In the genomic region with DNA sequence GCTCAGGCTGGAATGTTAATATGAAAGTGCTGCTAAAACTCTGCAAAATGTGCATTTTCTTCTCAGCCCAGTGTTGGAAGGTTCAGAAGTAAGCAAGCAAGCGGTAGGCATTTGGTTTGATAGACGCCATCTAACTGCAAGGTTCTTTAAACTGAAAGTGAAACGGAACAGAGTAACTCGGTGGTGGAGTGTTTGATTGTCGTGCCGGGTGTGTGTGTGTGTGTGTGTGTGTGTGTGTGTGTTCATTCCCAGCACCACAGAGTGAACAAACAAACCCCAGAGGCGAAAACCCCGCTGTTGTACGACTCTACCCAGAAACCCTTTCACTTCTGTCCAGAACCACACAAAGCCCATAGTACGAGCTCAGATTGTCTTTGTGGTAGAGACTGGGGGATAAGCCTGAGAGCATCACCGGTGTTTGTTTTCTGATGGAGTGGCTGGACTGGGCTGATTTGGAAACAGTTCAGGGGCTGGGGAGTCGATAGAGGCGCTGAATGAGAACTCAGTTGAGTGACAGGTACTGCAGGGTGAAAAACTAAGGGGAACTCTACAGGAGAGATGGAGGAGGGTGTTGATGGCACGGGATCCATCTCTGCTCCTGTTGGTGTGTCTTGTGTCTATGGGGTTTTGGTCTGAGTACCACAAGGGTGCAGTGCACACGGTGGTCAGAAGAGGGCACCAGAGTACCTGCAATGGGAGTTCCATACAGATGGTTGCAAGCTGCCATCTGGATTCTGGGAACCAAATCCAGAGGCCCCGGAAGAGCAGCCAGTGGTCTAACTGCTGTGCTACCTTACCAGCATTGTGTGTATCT, we compare ENCODE assay signal across 7 mouse cellular contexts. TPM values are rescaled to one million over a fixed set of nuclear protein-coding genes. Genes with fewer than 3 reads are reported as not detected.
DNase-seq lines count a peak whose midpoint lies in the region; ATAC-seq and TF ChIP-seq lines count a peak whose summit lies in the region.

No protein-coding gene starts in this region.

- H3K4me2 ChIP-seq in embryonic facial prominence, embryonic 12.5 days (replicated peaks), result peak overlapping the region; percentile 87
- H3K4me2 ChIP-seq in limb, embryonic 13.5 days (replicated peaks), result peak overlapping the region; percentile 98
- peak overlapping the region; percentile 73 for H3K4me2 ChIP-seq in midbrain, embryonic 16.5 days (ENCODE audit: low read length)

- no peaks in the 10 kb centered on the region for H3K79me2 ChIP-seq in heart, adult 2 months (replicated peaks; ENCODE audit: control insufficient read depth, insufficient read depth, low read length)

- intact Hi-C loops in heart, adult 2 months (cut with DNase I), result loop anchor here (2.0 to 10.0 kb wide), 5 partner anchors 30 to 429 kb away; a partner anchor contains a TSS

- no peak for TF ChIP-seq POLR2A in heart, adult 2 months (IDR thresholded peaks at IDR 0.05; ENCODE audit: insufficient read depth, low read depth, low read length)

- TF ChIP-seq CTCF in heart, adult 2 months (IDR thresholded peaks at IDR 0.05), result peak; percentile 99

- H3K4me3 ChIP-seq in embryonic facial prominence, embryonic 12.5 days, result peak overlapping the region; percentile 66
- H3K4me3 ChIP-seq in heart, adult 2 months, result peak overlapping the region; percentile 93
- peak overlapping the region; percentile 84 for H3K4me3 ChIP-seq in limb, embryonic 13.5 days
- peak overlapping the region; percentile 51 for H3K4me3 ChIP-seq in midbrain, embryonic 16.5 days (ENCODE audit: low read depth, low read length)

- peaks cover 30% of the 10 kb centered on the region for H3K36me3 ChIP-seq in embryonic facial prominence, embryonic 12.5 days
- H3K36me3 ChIP-seq in heart, adult 2 months (ENCODE audit: control insufficient read depth, insufficient read depth, low read length), result no peaks in the 10 kb centered on the region
- peaks cover 31% of the 10 kb centered on the region for H3K36me3 ChIP-seq in limb, embryonic 13.5 days
- H3K36me3 ChIP-seq in midbrain, embryonic 16.5 days (ENCODE audit: control insufficient read depth, insufficient read depth, low read length), result peaks cover 20% of the 10 kb centered on the region

- peak overlapping the region; percentile 57; the same call in 1 of the 2 replicates for H3K27ac ChIP-seq in embryonic facial prominence, embryonic 12.5 days
- H3K27ac ChIP-seq in heart, adult 2 months, result peak overlapping the region; percentile 86
- peak overlapping the region; percentile 63; the same call in 1 of the 2 replicates for H3K27ac ChIP-seq in limb, embryonic 13.5 days
- peak overlapping the region; percentile 68 for H3K27ac ChIP-seq in midbrain, embryonic 16.5 days (ENCODE audit: low read length)

- 0 out of 2 replicates have a peak, but pooled peaks have one; percentile 57 for ATAC-seq in embryonic facial prominence, embryonic 12.5 days (ENCODE audit: insufficient number of reproducible peaks, insufficient read depth, low FRiP score, low TSS enrichment)
- peak; percentile 21; the same call in 1 of the 2 replicates for ATAC-seq in limb, embryonic 13.5 days (ENCODE audit: low FRiP score, low read depth)
- peak; percentile 41 for ATAC-seq in midbrain, embryonic 16.5 days

- peak; percentile 83 for TF ChIP-seq EP300 in heart, adult 2 months (IDR thresholded peaks at IDR 0.05; ENCODE audit: insufficient read depth, low read depth, low read length)

- H3K9ac ChIP-seq in embryonic facial prominence, embryonic 12.5 days, result peak overlapping the region; percentile 70
- H3K9ac ChIP-seq in heart, adult 2 months (ENCODE audit: low read depth, low read length), result peak overlapping the region; percentile 69
- H3K9ac ChIP-seq in limb, embryonic 13.5 days, result peak overlapping the region; percentile 84
- peak overlapping the region; percentile 70 for H3K9ac ChIP-seq in midbrain, embryonic 16.5 days (ENCODE audit: low read depth, low read length)

- H3K9me3 ChIP-seq in embryonic facial prominence, embryonic 12.5 days, result peaks cover 6% of the 10 kb centered on the region; the same call in 1 of the 2 replicates
- peaks cover 21% of the 10 kb centered on the region for H3K9me3 ChIP-seq in limb, embryonic 13.5 days
- H3K9me3 ChIP-seq in midbrain, embryonic 16.5 days (replicated peaks; ENCODE audit: control insufficient read depth, low read length, poor library complexity, severe bottlenecking), result no peaks in the 10 kb centered on the region

- H3K27me3 ChIP-seq in embryonic facial prominence, embryonic 12.5 days, result no peaks in the 10 kb centered on the region
- H3K27me3 ChIP-seq in heart, adult 2 months (ENCODE audit: control insufficient read depth, insufficient read depth, low read length), result no peaks in the 10 kb centered on the region
- H3K27me3 ChIP-seq in limb, embryonic 13.5 days, result 0 out of 2 replicates have a peak, but pooled peaks cover 3% of the 10 kb centered on the region
- H3K27me3 ChIP-seq in midbrain, embryonic 16.5 days (ENCODE audit: control insufficient read depth, insufficient read depth, low read depth, low read length), result no peaks in the 10 kb centered on the region

- DNase-seq in adrenal gland, postnatal 25 days, result peak; percentile 85
- peak; percentile 84 to 87 for DNase-seq in heart, adult 2 months
- DNase-seq in kidney, adult 8-10 months, result peak; percentile 80 to 92
- peak; percentile 86 to 92 for DNase-seq in spleen, postnatal 10 days (ENCODE audit: low spot score in 2 of 2)

- H3K4me1 ChIP-seq in embryonic facial prominence, embryonic 12.5 days, result peaks cover 11% of the 10 kb centered on the region; the same call in 1 of the 2 replicates
- H3K4me1 ChIP-seq in heart, adult 2 months (ENCODE audit: control insufficient read depth, insufficient read depth, low read length), result no peaks in the 10 kb centered on the region
- peaks cover 7% of the 10 kb centered on the region for H3K4me1 ChIP-seq in limb, embryonic 13.5 days
- peaks cover 13% of the 10 kb centered on the region for H3K4me1 ChIP-seq in midbrain, embryonic 16.5 days (ENCODE audit: control insufficient read depth, insufficient read depth, low read length)

- WGBS in embryonic facial prominence, embryonic 12.5 days, result 12% methylated on average over 16 of the region's 16 CpGs
- 2% methylated on average over 16 of the region's 16 CpGs for WGBS in heart, adult 2 months
- WGBS in limb, embryonic 13.5 days, result 13% methylated on average over 16 of the region's 16 CpGs
- 6% methylated on average over 16 of the region's 16 CpGs for WGBS in midbrain, embryonic 16.5 days

RNA-seq across cellular contexts. Expression of a gene that starts 0.9 kb away (rescaled TPM):
- 45.4 and 55.2 TPM in 2 replicates for total RNA-seq in adrenal gland, postnatal 25 days (2021)
- polyA plus RNA-seq in embryonic facial prominence, embryonic 12.5 days (2016; fragmentation: Nextera tagmentation; extraction: Ambion mirVana), result 45.1 and 46.3 TPM in 2 replicates
- total RNA-seq in heart, adult 2 months (2021), result 10 to 100 TPM; 22.3 to 24.0 TPM
- polyA plus RNA-seq in heart, adult 2 months (2012; rRNA removed), result 13.9 and 14.8 TPM in 2 replicates
- polyA plus RNA-seq in limb, embryonic 13.5 days (2015; fragmentation: Nextera tagmentation; extraction: Ambion mirVana), result 38.9 and 41.3 TPM in 2 replicates
- polyA plus RNA-seq in midbrain, embryonic 16.5 days (2015; fragmentation: Nextera tagmentation; extraction: Ambion mirVana), result 54.3 and 60.7 TPM in 2 replicates

RNA-seq across cellular contexts. Expression of a gene that starts 29.9 kb away (rescaled TPM):
- total RNA-seq in adrenal gland, postnatal 25 days (2021), result 115 and 127 TPM in 2 replicates
- polyA plus RNA-seq in embryonic facial prominence, embryonic 12.5 days (2016; fragmentation: Nextera tagmentation; extraction: Ambion mirVana), result 47.1 and 47.4 TPM in 2 replicates
- total RNA-seq in heart, adult 2 months (2021), result 10 to 100 TPM; 66.6 to 67.4 TPM
- polyA plus RNA-seq in heart, adult 2 months (2012; rRNA removed), result 21.7 and 25.2 TPM in 2 replicates
- polyA plus RNA-seq in limb, embryonic 13.5 days (2015; fragmentation: Nextera tagmentation; extraction: Ambion mirVana), result 52.9 and 58.5 TPM in 2 replicates
- 42.9 and 46.5 TPM in 2 replicates for polyA plus RNA-seq in midbrain, embryonic 16.5 days (2015; fragmentation: Nextera tagmentation; extraction: Ambion mirVana)

RNA-seq across cellular contexts. Expression of a gene that starts 44.9 kb away (rescaled TPM):
- 1.5 and 3.2 TPM in 2 replicates for total RNA-seq in adrenal gland, postnatal 25 days (2021)
- polyA plus RNA-seq in embryonic facial prominence, embryonic 12.5 days (2016; fragmentation: Nextera tagmentation; extraction: Ambion mirVana), result 2.9 and 3.1 TPM in 2 replicates
- total RNA-seq in heart, adult 2 months (2021), result 1 to 10 TPM; 2.1 to 2.7 TPM
- 4.3 and 6.7 TPM in 2 replicates for polyA plus RNA-seq in heart, adult 2 months (2012; rRNA removed)
- 4.2 and 4.4 TPM in 2 replicates for polyA plus RNA-seq in limb, embryonic 13.5 days (2015; fragmentation: Nextera tagmentation; extraction: Ambion mirVana)
- 13.9 and 15.0 TPM in 2 replicates for polyA plus RNA-seq in midbrain, embryonic 16.5 days (2015; fragmentation: Nextera tagmentation; extraction: Ambion mirVana)

RNA-seq across cellular contexts. Expression of a gene that starts 57.1 kb away (rescaled TPM):
- 118 and 136 TPM in 2 replicates for total RNA-seq in adrenal gland, postnatal 25 days (2021)
- 129 and 132 TPM in 2 replicates for polyA plus RNA-seq in embryonic facial prominence, embryonic 12.5 days (2016; fragmentation: Nextera tagmentation; extraction: Ambion mirVana)
- 10 to 100 TPM; 48.8 to 49.2 TPM for total RNA-seq in heart, adult 2 months (2021)
- polyA plus RNA-seq in heart, adult 2 months (2012; rRNA removed), result 49.4 and 67.0 TPM in 2 replicates
- polyA plus RNA-seq in limb, embryonic 13.5 days (2015; fragmentation: Nextera tagmentation; extraction: Ambion mirVana), result 94.0 and 101 TPM in 2 replicates
- 132 and 133 TPM in 2 replicates for polyA plus RNA-seq in midbrain, embryonic 16.5 days (2015; fragmentation: Nextera tagmentation; extraction: Ambion mirVana)

Comparison
In these comparisons a context has a peak if more than half of its experiments do, and no peak if none do; other contexts are left out.
1. Peak in every context shown above with its lines: DNase-seq, ATAC-seq, H3K4me3 ChIP-seq and H3K27ac ChIP-seq.